Mouse (Mus musculus): ENCODE results near the gene Crabp2. TPM values are rescaled to one million over a fixed set of nuclear protein-coding genes. Genes with fewer than 3 reads are reported as not detected.

Gene Crabp2
- total and polyA plus RNA-seq, 3 experiments: 0.23 to 1.2 TPM; not detected in 1

DNA sequence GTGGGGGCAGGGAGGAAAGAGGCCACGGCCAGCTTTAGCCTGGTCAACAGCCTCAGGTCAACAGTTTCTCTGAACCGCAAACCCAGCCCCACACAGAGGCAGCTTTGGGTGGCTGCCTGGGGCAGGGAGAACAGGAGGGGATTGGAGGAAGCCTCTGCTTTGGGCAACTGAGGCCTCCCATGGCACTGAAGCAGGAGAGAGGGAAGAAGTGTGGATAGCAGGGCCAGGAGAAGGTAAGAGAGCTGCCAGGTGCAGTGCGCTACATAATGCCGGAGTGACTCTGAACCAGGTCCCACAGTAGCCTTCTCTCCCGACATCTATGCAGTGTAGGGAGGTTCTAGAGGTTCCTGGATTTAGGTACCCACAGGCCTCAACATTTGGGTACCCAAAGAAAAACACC, 32.3 kb downstream of the Crabp2 start:
- Histone ChIP-seq H3K9me3 (replicated peaks; ENCODE audit: insufficient read depth, low read length) (no peaks in the 10 kb centered on the region), H3K36me3 (ENCODE audit: control insufficient read depth in 1 of 2, insufficient read depth in 2 of 2, low read length in 2 of 2) (no peaks in the 10 kb centered on the region), H3K79me2 (ENCODE audit: control insufficient read depth, insufficient read depth, low read length, poor library complexity) (no peaks in the 10 kb centered on the region), H3K4me1 (ENCODE audit: control insufficient read depth in 1 of 2, insufficient read depth in 2 of 2, low read length in 2 of 2) (no peaks in the 10 kb centered on the region), H3K27me3 (ENCODE audit: control insufficient read depth in 1 of 2, insufficient read depth in 2 of 2, low read length in 2 of 2) (peaks cover 14% of the 10 kb centered on the region in 2 experiments), H3K27ac (ENCODE audit: control insufficient read depth, low read depth, low read length) (no peak overlapping the region), H3K9ac (ENCODE audit: control insufficient read depth, low read depth, low read length, poor library complexity, severe bottlenecking) (no peak overlapping the region), H3K4me3 (ENCODE audit: control insufficient read depth in 1 of 2, insufficient read depth in 1 of 2, low read depth in 2 of 2, low read length in 2 of 2) (no peak overlapping the region)
- no peak for DNase-seq (ENCODE audit: low read depth, low spot score)
- no peak for TF ChIP-seq BHLHE40 (IDR thresholded peaks at IDR 0.05; ENCODE audit: borderline replicate concordance, low read depth, low read length)
- no peak for TF ChIP-seq ZC3H11A (IDR thresholded peaks at IDR 0.05; ENCODE audit: low read depth, low read length)
- no peak for TF ChIP-seq UBTF (IDR thresholded peaks at IDR 0.05; ENCODE audit: borderline replicate concordance, insufficient read depth, low read depth, low read length)
- TF ChIP-seq MAX (IDR thresholded peaks at IDR 0.05; ENCODE audit: low read length): no peak
- no peak for TF ChIP-seq ELF1 (IDR thresholded peaks at IDR 0.05; ENCODE audit: low read depth, low read length)
- TF ChIP-seq USF2 (IDR thresholded peaks at IDR 0.05; ENCODE audit: borderline replicate concordance in 1 of 2, insufficient read depth in 1 of 2, low read depth in 1 of 2, low read length in 2 of 2): no peak
- no peak for TF ChIP-seq SIN3A (IDR thresholded peaks at IDR 0.05; ENCODE audit: low read length)
- TF ChIP-seq USF1 (IDR thresholded peaks at IDR 0.05; ENCODE audit: low read depth, low read length): no peak
- no peak for TF ChIP-seq ETS1 (IDR thresholded peaks at IDR 0.05; ENCODE audit: low read depth, low read length)
- TF ChIP-seq E2F4 (IDR thresholded peaks at IDR 0.05; ENCODE audit: borderline replicate concordance, low read depth, low read length): no peak
- no peak for TF ChIP-seq MYC (IDR thresholded peaks at IDR 0.05; ENCODE audit: low read depth, low read length)
- TF ChIP-seq SMC3 (IDR thresholded peaks at IDR 0.05; ENCODE audit: low read depth, low read length): no peak

DNA sequence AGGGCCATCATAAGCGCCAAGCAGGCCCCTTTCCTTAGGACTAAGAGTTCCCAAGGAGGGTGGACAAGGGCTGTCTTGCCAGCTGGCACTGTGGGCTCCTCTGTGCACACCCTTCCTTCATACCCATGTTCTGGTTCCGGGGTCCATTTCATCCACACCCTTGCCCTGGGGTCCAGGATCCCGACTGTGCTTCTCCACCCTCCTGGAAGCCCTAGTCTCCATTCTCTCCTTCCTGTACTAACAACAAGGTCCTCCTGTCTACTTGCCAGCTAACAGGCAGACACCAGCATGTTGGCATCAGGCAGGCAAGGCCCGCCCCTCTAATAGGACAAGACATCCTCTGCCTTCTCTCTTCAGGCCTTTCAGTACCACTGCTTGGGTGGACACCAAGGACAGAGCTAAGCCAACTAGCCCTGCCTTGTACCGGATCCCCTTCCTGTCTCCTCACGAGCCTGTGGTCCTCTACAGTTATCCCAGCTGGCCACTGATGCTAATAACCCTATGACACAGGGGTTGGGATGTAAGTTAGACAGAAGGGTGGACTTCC, 32.8 kb downstream of the Crabp2 start:
- no peaks in the 10 kb centered on the region for H3K36me3 ChIP-seq (ENCODE audit: control insufficient read depth in 1 of 2, insufficient read depth in 2 of 2, low read length in 2 of 2)
- TF ChIP-seq SMC3 (IDR thresholded peaks at IDR 0.05; ENCODE audit: low read depth, low read length) (no peak), E2F4 (IDR thresholded peaks at IDR 0.05; ENCODE audit: borderline replicate concordance, low read depth, low read length) (no peak), NELFE (IDR thresholded peaks at IDR 0.05; ENCODE audit: low read depth, low read length) (no peak), SIN3A (IDR thresholded peaks at IDR 0.05; ENCODE audit: low read length) (no peak), TCF12 (IDR thresholded peaks at IDR 0.05; ENCODE audit: low read depth, low read length) (no peak), POLR2A (IDR thresholded peaks at IDR 0.05; ENCODE audit: control insufficient read depth in 1 of 2, insufficient read depth in 1 of 2, low read depth in 1 of 2, low read length in 2 of 2, poor library complexity in 1 of 2) (no peak), MAZ (IDR thresholded peaks at IDR 0.05; ENCODE audit: low read depth, low read length) (no peak), UBTF (IDR thresholded peaks at IDR 0.05; ENCODE audit: borderline replicate concordance, insufficient read depth, low read depth, low read length) (no peak), MAX (IDR thresholded peaks at IDR 0.05; ENCODE audit: low read length) (no peak), CHD2 (IDR thresholded peaks at IDR 0.05; ENCODE audit: low read length) (no peak), ELF1 (IDR thresholded peaks at IDR 0.05; ENCODE audit: low read depth, low read length) (no peak), MYC (IDR thresholded peaks at IDR 0.05; ENCODE audit: low read depth, low read length) (no peak), BHLHE40 (IDR thresholded peaks at IDR 0.05; ENCODE audit: borderline replicate concordance, low read depth, low read length) (no peak), MYB (IDR thresholded peaks at IDR 0.05; ENCODE audit: low read depth, low read length) (no peak), ETS1 (IDR thresholded peaks at IDR 0.05; ENCODE audit: low read depth, low read length) (no peak), NRF1 (IDR thresholded peaks at IDR 0.05; ENCODE audit: insufficient read depth, low read depth, low read length, poor library complexity, severe bottlenecking) (no peak), MAFK (IDR thresholded peaks at IDR 0.05; ENCODE audit: borderline replicate concordance, low read depth, low read length) (no peak), GABPA (IDR thresholded peaks at IDR 0.05; ENCODE audit: low read depth, low read length) (no peak), POLR2AphosphoS2 (IDR thresholded peaks at IDR 0.05; ENCODE audit: low read length) (no peak), ZKSCAN1 (IDR thresholded peaks at IDR 0.05; ENCODE audit: low read depth, low read length) (no peak)
- H3K79me2 ChIP-seq (ENCODE audit: control insufficient read depth, insufficient read depth, low read length, poor library complexity): no peaks in the 10 kb centered on the region
- peaks cover 8 to 13% of the 10 kb centered on the region in 2 experiments; a peak in 3 of 4 replicates for H3K27me3 ChIP-seq (ENCODE audit: control insufficient read depth in 1 of 2, insufficient read depth in 2 of 2, low read length in 2 of 2)
- no peak overlapping the region for H3K4me3 ChIP-seq (ENCODE audit: control insufficient read depth in 1 of 2, insufficient read depth in 1 of 2, low read depth in 2 of 2, low read length in 2 of 2)
- H3K9me3 ChIP-seq (replicated peaks; ENCODE audit: insufficient read depth, low read length): no peaks in the 10 kb centered on the region
- no peak overlapping the region for H3K9ac ChIP-seq (ENCODE audit: control insufficient read depth, low read depth, low read length, poor library complexity, severe bottlenecking)
- H3K27ac ChIP-seq (ENCODE audit: control insufficient read depth, low read depth, low read length): no peak overlapping the region
- DNase-seq (ENCODE audit: low read depth, low spot score): no peak
- H3K4me1 ChIP-seq (ENCODE audit: control insufficient read depth in 1 of 2, insufficient read depth in 2 of 2, low read length in 2 of 2): no peaks in the 10 kb centered on the region
